Mouse (Mus musculus): ENCODE data around the gene Mroh8.
"Not testable (repeated sequence)": the region's sequence is repeated elsewhere in the genome, so short reads cannot be mapped to it uniquely, and the experiment has no call there.

Gene Mroh8

GRCm38 (mm10) chr2:157198405-157198804 lies 80.9 kb downstream of the Mroh8 start:
- not testable (repeated sequence) for DNase-seq (ENCODE audit: low spot score)

GRCm38 (mm10) chr2:157190651-157191050 lies 88.7 kb downstream of the Mroh8 start:
- DNase-seq (ENCODE audit: low spot score), result no peak

GRCm38 (mm10) chr2:157187223-157187622 lies 92.1 kb downstream of the Mroh8 start:
- no peak for DNase-seq (ENCODE audit: low spot score)

GRCm38 (mm10) chr2:157186504-157186903 lies 92.8 kb downstream of the Mroh8 start:
- no peak for DNase-seq (ENCODE audit: low spot score)

- no peak for DNase-seq (ENCODE audit: low spot score)
These were observed 94.2 kb downstream of the Mroh8 start for GRCm38 (mm10) chr2:157185022-157185660.

- DNase-seq (ENCODE audit: low spot score), result no peak
These were observed 101.2 kb downstream of the Mroh8 start for GRCm38 (mm10) chr2:157178167-157178566.

GRCm38 (mm10) chr2:157176248-157176647 lies 103.1 kb downstream of the Mroh8 start:
- no peak for DNase-seq (ENCODE audit: low spot score)

GRCm38 (mm10) chr2:157174416-157174815 lies 104.9 kb downstream of the Mroh8 start:
- no peak for DNase-seq (ENCODE audit: low spot score)

- DNase-seq (ENCODE audit: low spot score), result no peak
These were observed 105.8 kb downstream of the Mroh8 start for GRCm38 (mm10) chr2:157173555-157173954.

GRCm38 (mm10) chr2:157172984-157173383 lies 106.4 kb downstream of the Mroh8 start:
- DNase-seq (ENCODE audit: low spot score), result no peak

- no peak for DNase-seq (ENCODE audit: low spot score)
These were observed 108.7 kb downstream of the Mroh8 start for GRCm38 (mm10) chr2:157170626-157171025.

GRCm38 (mm10) chr2:157170166-157170565 lies 109.2 kb downstream of the Mroh8 start:
- DNase-seq (ENCODE audit: low spot score), result no peak

- no peak for DNase-seq (ENCODE audit: low spot score)
These were observed 112.8 kb downstream of the Mroh8 start for GRCm38 (mm10) chr2:157166371-157167080.

GRCm38 (mm10) chr2:157165312-157166224 lies 113.8 kb downstream of the Mroh8 start:
- DNase-seq (ENCODE audit: low spot score), result not testable (repeated sequence)

- no peak for DNase-seq (ENCODE audit: low spot score)
These were observed 115.2 kb downstream of the Mroh8 start for GRCm38 (mm10) chr2:157164101-157164500.
